Mouse (Mus musculus) liver, embryonic 15.5 days (tissue): ENCODE measurements around the gene Ccl6. TPM values are rescaled to one million over a fixed set of nuclear protein-coding genes. Genes with fewer than 3 reads are reported as not detected.

Source experiments
- ATAC-seq: fragments of 200-750 bp; cut with Nextera tagmentation; 2 replicates; pipeline ENCODE4 v1.8.0; 2017; ENCODE audit warnings: moderate number of reproducible peaks, mild to moderate bottlenecking, moderate library complexity; ENCODE audit not compliant: insufficient read depth
- H3K27ac ChIP-seq: fragments of 300-500 bp; sonication (generic); replicated peaks from 2 replicates; pipeline ENCODE4 v1.5.1; 2015; ENCODE audit warnings: mild to moderate bottlenecking, inconsistent platforms
- H3K27me3 ChIP-seq: fragments of 300-500 bp; sonication (generic); 2 replicates; pipeline ENCODE4 v1.6.1; 2015; ENCODE audit warnings: mild to moderate bottlenecking, inconsistent platforms
- H3K36me3 ChIP-seq: fragments of 300-500 bp; sonication (generic); replicated peaks from 2 replicates; pipeline ENCODE4 v1.6.1; 2015; ENCODE audit warnings: moderate library complexity, mild to moderate bottlenecking, inconsistent platforms
- H3K4me1 ChIP-seq: fragments of 300-500 bp; sonication (generic); replicated peaks from 2 replicates; pipeline ENCODE4 v1.6.1; 2015; ENCODE audit warnings: inconsistent platforms
- H3K4me2 ChIP-seq: fragments of 300-500 bp; sonication (generic); 2 replicates; pipeline ENCODE4 v1.6.1; 2015; ENCODE audit warnings: moderate library complexity, mild to moderate bottlenecking, inconsistent platforms
- H3K4me3 ChIP-seq: fragments of 300-500 bp; sonication (generic); replicated peaks from 2 replicates; pipeline ENCODE4 v1.5.1; 2015; ENCODE audit warnings: mild to moderate bottlenecking, inconsistent platforms
- H3K9ac ChIP-seq: fragments of 300-500 bp; sonication (generic); 2 replicates; pipeline ENCODE4 v1.6.1; 2015; ENCODE audit warnings: moderate library complexity, mild to moderate bottlenecking, inconsistent platforms
- H3K9me3 ChIP-seq: fragments of 300-500 bp; sonication (generic); replicated peaks from 2 replicates; pipeline ENCODE4 v1.6.1; 2016; ENCODE audit warnings: inconsistent platforms
- WGBS: fragments of 180-500 bp; shearing (Covaris S2); methylation state at CpG from one replicate; pipeline ENCODE4 v1.1.7; 2015; ENCODE audit warnings: mixed read lengths; ENCODE audit not compliant: insufficient replicate concordance; 5-methylcytosine and 5-hydroxymethylcytosine counted together
- polyA plus RNA-seq: library from polyadenylated mRNA; unstranded; fragments of >200 nt; fragmentation: Nextera tagmentation; extraction: Ambion mirVana; gene quantifications from 2 replicates; pipeline ENCODE4 v1.2.1, GENCODE M21; 2015

Gene Ccl6
- polyA plus RNA-seq, 1 experiment from 2014 or later, result 15.6 TPM

DNA sequence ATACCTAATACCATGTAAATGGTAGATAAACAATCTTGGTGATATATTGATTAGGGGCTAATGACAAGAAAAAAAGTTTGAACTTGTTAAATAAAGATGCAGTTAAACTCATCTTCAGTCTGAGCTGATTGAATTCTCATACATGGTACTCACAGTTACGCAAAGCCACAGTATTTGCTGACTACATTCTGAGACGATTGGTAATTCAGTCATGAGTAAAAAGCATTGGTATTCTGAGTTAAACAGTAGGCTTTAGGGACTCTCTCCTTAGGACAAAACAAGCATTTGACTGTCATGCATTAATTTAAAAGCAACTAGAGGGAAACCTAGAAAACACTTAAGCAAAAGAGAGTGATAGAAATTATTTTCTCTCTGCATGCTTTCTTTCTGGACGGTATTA, 30.7 kb upstream of the Ccl6 start:
- no peak overlapping the region for H3K4me2 ChIP-seq
- H3K27me3 ChIP-seq, result no peaks in the 10 kb centered on the region
- no peak overlapping the region for H3K9ac ChIP-seq
- no peak overlapping the region for H3K4me3 ChIP-seq
- no peaks in the 10 kb centered on the region for H3K9me3 ChIP-seq
- H3K4me1 ChIP-seq, result no peaks in the 10 kb centered on the region
- H3K36me3 ChIP-seq, result no peaks in the 10 kb centered on the region
- 65% methylated on average over 3 of the region's 3 CpGs for WGBS
- ATAC-seq, result no peak
- H3K27ac ChIP-seq, result no peak overlapping the region

DNA sequence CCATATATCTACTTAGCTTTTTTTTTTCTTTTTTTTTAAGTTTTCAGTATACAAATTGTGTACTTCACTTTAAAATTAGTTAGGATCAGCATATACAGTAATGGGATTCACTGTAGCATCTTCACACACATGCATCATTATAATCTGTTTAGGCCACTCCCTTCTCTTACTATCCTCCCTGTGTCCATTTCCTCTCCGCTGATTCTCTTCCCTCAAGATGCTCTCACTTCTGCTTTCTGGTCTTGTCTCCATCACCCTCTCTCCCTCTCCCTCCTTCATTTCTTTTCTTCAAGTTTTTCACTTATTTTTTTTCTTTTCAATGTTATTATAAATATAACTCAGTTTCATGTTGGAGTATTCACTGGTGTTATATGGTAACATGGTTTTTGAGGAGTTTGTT, 26.1 kb upstream of the Ccl6 start:
- ATAC-seq, result no peak
- H3K27ac ChIP-seq, result no peak overlapping the region
- H3K9me3 ChIP-seq, result no peaks in the 10 kb centered on the region
- H3K36me3 ChIP-seq, result no peaks in the 10 kb centered on the region
- WGBS, result 33% methylated on average over 1 of the region's 1 CpGs
- H3K4me2 ChIP-seq, result no peak overlapping the region
- H3K4me3 ChIP-seq, result no peak overlapping the region
- no peaks in the 10 kb centered on the region for H3K4me1 ChIP-seq
- no peaks in the 10 kb centered on the region for H3K27me3 ChIP-seq
- H3K9ac ChIP-seq, result no peak overlapping the region

DNA sequence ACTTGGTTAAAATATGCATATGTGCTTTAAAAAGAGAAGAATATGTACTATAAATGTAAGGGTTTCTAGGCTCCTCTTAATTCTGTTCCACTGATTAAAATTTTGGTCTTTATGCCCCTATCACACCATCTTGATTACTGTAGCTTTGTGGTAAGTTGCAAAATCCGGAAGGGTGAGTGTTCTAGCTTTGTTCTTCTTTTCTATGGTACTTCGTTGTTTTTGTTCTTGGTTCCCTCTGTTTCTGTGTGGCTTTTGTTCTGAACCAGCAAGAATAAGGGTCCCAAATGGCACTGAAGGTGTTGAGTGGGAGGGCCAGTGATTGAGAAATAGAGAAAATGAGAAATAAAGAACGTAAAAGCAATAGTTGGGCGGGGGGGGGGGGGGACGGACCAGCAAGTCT, 25.4 kb upstream of the Ccl6 start:
- Histone ChIP-seq H3K27ac (0 out of 2 replicates have a peak overlapping the region, but pooled peaks have one; percentile 9), H3K36me3 (no peaks in the 10 kb centered on the region), H3K27me3 (no peaks in the 10 kb centered on the region), H3K4me1 (no peaks in the 10 kb centered on the region), H3K9me3 (no peaks in the 10 kb centered on the region), H3K9ac (no peak overlapping the region), H3K4me2 (no peak overlapping the region), H3K4me3 (no peak overlapping the region)
- 42% methylated on average over 5 of the region's 5 CpGs for WGBS
- ATAC-seq, result no peak

DNA sequence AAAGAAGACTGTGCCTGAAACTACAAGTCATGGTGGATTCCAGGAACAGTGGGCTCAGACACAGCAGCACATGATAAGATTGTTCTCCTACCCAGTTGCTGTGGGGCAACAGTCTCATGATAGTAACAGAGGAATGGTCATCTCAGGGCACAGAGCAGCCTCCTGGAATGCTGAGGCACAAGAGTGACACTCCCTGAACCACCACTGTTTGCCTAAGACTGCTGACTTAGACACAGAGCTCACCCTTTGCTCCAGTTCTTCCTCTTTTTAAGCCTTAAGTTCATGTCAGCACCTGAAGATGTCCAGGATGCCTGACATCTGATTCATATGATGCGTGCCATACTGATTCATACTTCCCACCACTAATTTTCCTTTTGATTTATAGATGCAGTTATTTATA, 23.7 kb upstream of the Ccl6 start:
- WGBS, result 57% methylated on average over 1 of the region's 1 CpGs
- Histone ChIP-seq H3K36me3 (no peaks in the 10 kb centered on the region), H3K27ac (no peak overlapping the region), H3K4me2 (no peak overlapping the region), H3K4me1 (no peaks in the 10 kb centered on the region), H3K4me3 (no peak overlapping the region), H3K9me3 (no peaks in the 10 kb centered on the region), H3K27me3 (no peaks in the 10 kb centered on the region), H3K9ac (no peak overlapping the region)
- no peak for ATAC-seq

DNA sequence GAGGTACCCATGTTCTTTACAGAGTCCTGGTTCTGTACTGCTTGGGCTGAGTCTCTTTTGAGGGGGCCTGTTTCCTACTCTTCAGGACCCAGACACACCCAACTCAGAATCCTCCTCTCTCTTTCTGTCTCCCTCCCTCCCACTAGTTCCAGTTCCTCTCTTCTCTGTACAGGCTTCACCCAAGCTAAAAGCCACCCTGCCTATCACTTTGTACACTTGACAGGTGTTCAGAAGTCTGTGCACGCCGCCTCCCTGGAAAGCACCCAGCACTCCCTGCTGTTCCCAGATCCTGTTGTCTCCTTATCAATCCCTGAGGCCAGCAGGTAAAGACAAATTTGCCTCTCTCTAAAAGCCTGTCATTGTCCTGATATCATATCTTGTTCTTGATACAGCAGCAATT, 18.0 kb upstream of the Ccl6 start:
- no peaks in the 10 kb centered on the region for H3K36me3 ChIP-seq
- ATAC-seq, result no peak
- H3K4me3 ChIP-seq, result no peak overlapping the region
- H3K27ac ChIP-seq, result no peak overlapping the region
- H3K27me3 ChIP-seq, result no peaks in the 10 kb centered on the region
- no peak overlapping the region for H3K4me2 ChIP-seq
- no peaks in the 10 kb centered on the region for H3K9me3 ChIP-seq
- H3K4me1 ChIP-seq, result no peaks in the 10 kb centered on the region
- H3K9ac ChIP-seq, result no peak overlapping the region
- WGBS, result 45% methylated on average over 2 of the region's 2 CpGs

DNA sequence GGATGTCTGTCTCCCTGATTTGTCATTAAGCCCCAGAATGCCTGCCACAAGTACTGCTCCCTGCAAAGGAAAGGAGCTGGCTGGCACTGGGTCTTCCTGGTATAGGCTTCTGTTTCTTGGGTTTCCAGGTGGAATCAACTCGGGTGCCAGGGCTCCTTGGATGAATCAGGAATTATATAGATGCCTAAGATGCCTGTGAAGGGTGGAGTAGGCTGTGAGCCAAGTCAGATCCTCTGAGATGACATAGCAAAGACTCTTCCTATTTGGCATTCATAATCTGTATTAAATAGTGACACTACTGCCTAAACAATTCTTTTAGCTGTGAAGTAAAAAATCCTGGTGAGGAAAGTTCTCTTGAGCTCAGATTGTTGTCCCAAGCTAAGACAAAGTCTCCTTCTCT, 13.5 kb upstream of the Ccl6 start:
- H3K4me1 ChIP-seq, result no peaks in the 10 kb centered on the region
- no peak overlapping the region for H3K4me2 ChIP-seq
- H3K27me3 ChIP-seq, result no peaks in the 10 kb centered on the region
- H3K27ac ChIP-seq, result no peak overlapping the region
- H3K36me3 ChIP-seq, result no peaks in the 10 kb centered on the region
- no peak overlapping the region for H3K4me3 ChIP-seq
- WGBS, result 30% methylated on average over 1 of the region's 1 CpGs
- no peak overlapping the region for H3K9ac ChIP-seq
- ATAC-seq, result no peak
- no peaks in the 10 kb centered on the region for H3K9me3 ChIP-seq

DNA sequence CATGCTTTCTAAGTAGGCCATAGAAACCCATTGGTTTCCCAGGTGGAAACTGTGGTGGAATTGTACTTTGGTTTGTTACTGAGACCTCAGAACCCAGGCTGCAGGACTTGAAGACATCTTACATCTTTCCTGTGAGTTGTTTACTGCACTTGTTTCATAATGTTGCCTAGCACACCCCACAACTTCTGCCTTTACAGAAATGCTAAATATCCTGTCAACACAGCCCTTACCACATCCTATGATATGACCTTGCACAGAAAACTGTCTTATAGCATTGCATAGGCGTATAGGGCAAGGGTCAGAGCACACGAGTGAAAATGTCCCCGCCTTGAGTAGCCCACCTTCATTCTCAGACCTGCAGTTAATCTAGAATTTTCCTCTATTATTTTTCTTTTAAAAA, 12.6 kb upstream of the Ccl6 start:
- no peaks in the 10 kb centered on the region for H3K9me3 ChIP-seq
- WGBS, result 40% methylated on average over 3 of the region's 3 CpGs
- H3K4me2 ChIP-seq, result no peak overlapping the region
- no peaks in the 10 kb centered on the region for H3K36me3 ChIP-seq
- no peaks in the 10 kb centered on the region for H3K27me3 ChIP-seq
- no peak for ATAC-seq
- H3K9ac ChIP-seq, result no peak overlapping the region
- H3K4me1 ChIP-seq, result no peaks in the 10 kb centered on the region
- H3K4me3 ChIP-seq, result no peak overlapping the region
- H3K27ac ChIP-seq, result no peak overlapping the region

DNA sequence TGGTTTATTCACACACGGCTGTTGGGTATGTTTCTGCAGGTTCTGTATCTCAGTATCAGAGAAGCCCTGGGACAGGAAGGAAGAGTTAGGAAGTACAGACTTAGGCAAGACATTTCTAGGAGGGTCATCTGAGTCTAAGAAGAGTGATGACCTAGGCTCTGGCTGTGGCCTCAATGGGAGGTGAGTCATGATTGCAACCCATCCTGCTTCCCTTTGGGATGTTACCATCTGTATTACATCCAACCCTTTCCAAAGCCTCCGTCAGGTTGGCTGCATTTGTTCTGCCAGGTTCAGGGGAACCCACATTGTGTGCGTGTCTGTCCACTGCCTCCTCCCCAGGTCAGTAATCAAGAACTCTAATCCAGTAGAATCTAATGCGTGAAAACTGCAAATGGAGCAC, 11.8 kb upstream of the Ccl6 start:
- H3K4me3 ChIP-seq, result no peak overlapping the region
- H3K4me1 ChIP-seq, result no peaks in the 10 kb centered on the region
- H3K9me3 ChIP-seq, result no peaks in the 10 kb centered on the region
- 59% methylated on average over 4 of the region's 4 CpGs for WGBS
- H3K4me2 ChIP-seq, result no peak overlapping the region
- no peak for ATAC-seq
- H3K27me3 ChIP-seq, result no peaks in the 10 kb centered on the region
- H3K36me3 ChIP-seq, result no peaks in the 10 kb centered on the region
- no peak overlapping the region for H3K27ac ChIP-seq
- H3K9ac ChIP-seq, result no peak overlapping the region

DNA sequence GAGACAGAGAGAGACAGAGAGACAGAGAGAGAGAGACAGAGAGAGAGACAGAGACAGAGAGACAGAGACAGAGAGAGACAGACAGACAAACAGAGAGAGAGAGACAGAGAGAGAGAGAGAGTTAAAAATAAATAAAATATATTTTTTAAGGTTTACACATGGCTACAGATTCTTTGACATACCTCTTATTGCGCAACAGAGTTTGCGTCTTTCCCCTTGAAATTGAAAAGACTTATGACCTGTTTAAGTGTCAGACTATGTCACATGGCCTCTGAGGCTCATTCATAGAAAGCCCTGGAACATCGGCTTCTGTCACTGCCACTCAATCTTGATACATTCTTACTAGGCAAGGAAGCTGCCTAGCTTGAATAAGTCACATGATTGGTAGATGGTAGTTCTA, 10.5 kb upstream of the Ccl6 start:
- Histone ChIP-seq H3K9ac (no peak overlapping the region), H3K9me3 (no peaks in the 10 kb centered on the region), H3K4me3 (no peak overlapping the region), H3K27ac (no peak overlapping the region), H3K4me1 (no peaks in the 10 kb centered on the region), H3K27me3 (no peaks in the 10 kb centered on the region), H3K36me3 (no peaks in the 10 kb centered on the region), H3K4me2 (no peak overlapping the region)
- no peak for ATAC-seq
- WGBS, result 73% methylated on average over 3 of the region's 3 CpGs

DNA sequence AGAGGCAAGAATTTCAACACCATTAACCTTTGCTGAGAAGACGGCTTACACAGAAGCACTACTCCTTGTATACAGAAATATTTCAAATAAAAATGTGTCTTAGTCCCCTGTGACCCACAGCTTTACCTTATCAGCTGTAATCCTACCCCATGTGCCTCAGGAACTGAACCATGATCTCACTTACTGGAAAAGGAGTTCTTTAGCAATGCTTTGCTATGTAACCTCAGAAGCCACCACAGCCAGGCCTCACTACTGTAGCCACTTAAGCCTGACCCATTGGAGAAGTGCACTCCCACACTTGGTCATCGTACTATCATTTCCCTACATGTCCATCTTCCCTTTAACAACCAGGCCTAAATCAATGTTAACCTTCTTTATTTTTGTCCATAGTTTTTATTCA, 7.7 kb upstream of the Ccl6 start:
- Histone ChIP-seq H3K36me3 (no peaks in the 10 kb centered on the region), H3K9ac (no peak overlapping the region), H3K4me3 (no peak overlapping the region), H3K27me3 (no peaks in the 10 kb centered on the region), H3K4me1 (no peaks in the 10 kb centered on the region), H3K27ac (no peak overlapping the region), H3K4me2 (no peak overlapping the region), H3K9me3 (no peaks in the 10 kb centered on the region)
- 53% methylated on average over 2 of the region's 2 CpGs for WGBS
- no peak for ATAC-seq

DNA sequence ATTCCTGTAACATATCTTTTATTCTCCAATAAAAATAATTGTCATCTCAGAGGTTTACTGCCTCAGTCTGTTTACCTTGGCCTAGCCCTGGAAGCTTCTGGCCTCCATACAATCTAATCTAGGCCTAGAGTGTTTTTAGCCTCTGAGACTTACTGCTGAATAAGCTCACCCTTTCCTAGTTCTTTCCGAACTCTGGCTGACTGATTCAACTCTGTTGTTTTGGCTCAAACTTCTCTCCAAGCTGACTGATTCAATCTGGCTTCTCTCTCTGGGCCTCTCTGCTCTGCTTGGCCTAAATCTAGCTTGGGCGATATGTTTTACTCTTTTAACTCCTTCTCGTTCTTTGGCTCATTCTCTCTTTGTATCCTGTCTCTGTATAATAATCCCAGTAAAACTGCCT, 6.1 kb upstream of the Ccl6 start:
- ATAC-seq, result no peak
- WGBS, result 56% methylated on average over 3 of the region's 3 CpGs
- Histone ChIP-seq H3K27ac (no peak overlapping the region), H3K9ac (no peak overlapping the region), H3K9me3 (no peaks in the 10 kb centered on the region), H3K4me1 (no peaks in the 10 kb centered on the region), H3K4me2 (no peak overlapping the region), H3K4me3 (no peak overlapping the region), H3K27me3 (no peaks in the 10 kb centered on the region), H3K36me3 (no peaks in the 10 kb centered on the region)

DNA sequence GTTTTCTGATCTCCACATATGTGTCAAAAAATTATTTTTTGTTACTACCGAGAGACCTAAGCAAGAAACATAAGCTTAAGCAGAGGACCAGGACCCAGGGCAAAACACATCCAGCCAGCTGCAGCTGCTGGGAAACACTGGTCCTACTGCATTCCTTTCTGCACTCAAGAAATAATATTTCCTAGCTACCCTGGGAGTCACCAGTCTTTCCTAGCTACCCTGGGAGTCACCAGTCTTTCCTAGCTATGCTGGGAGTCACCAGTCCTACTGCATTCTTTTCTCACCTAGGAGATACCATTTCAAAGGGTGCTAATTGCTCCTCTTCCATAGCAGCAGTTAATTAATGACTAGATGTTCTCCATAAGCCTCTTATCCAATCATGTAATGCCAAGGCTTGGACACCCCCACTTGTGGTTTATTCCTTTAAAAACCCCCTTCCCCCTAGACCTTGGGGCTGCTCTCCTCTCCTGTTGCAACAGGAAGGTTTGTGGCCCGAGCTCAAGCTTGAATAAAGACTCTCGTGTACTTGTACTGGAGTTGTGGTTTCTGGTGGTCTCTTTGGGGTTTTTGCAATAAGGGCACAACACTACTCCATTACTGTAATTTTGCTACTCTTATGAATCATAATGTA, 5.4 kb upstream of the Ccl6 start:
- no peak overlapping the region for H3K4me2 ChIP-seq
- 45% methylated on average over 3 of the region's 3 CpGs for WGBS
- ATAC-seq, result no peak

More for the DNA sequence above, 5.4 kb upstream of the Ccl6 start:
- Histone ChIP-seq H3K27ac (no peak overlapping the region), H3K9ac (no peak overlapping the region), H3K9me3 (no peaks in the 10 kb centered on the region), H3K36me3 (no peaks in the 10 kb centered on the region), H3K27me3 (no peaks in the 10 kb centered on the region), H3K4me3 (no peak overlapping the region), H3K4me1 (no peaks in the 10 kb centered on the region)
